Mouse (Mus musculus) monocyte, adult 2 months (primary cell): ENCODE results near the gene Scarb2.
A peak's percentile ranks its signal among the peaks of the same experiment; 100 is the strongest.
"Not testable (repeated sequence)": the region's sequence is repeated elsewhere in the genome, so short reads cannot be mapped to it uniquely, and the experiment has no call there.

ENCODE experiments used
- DNase-seq, 2 experiments: peaks; one replicate each; pipeline ENCODE4 v3.0.0; 2022; ENCODE audit warnings: low spot score in 2 of 2, low read depth in 1 of 2

Scarb2 gene

DNA sequence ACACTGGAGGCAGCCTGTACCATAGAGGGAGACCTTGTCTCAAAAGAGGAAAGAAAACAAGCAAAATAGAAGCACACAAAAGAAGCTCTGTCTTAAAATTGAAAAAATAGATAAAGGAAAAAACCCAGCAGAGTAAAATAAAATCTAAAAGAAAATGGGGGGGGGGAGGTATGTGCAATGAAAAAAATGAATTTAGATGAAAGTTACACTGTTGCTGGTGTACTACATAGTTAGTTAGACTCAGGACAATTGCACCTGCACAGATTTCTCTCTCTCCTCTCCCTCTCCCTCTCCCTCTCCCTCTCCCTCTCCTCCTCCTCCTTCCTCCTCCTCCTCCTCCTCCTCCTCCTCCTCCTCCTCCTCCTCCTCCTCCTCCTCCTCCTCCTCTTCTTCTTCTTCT lies at the start of gene Scarb2:
Scarb2 (minus strand) TSS at position 101 of the 400 bp plus-strand sequence.
- DNase-seq, result no peak

- no peak for DNase-seq
Measured at GRCm38 (mm10) chr5:92555905-92556304, 49.3 kb upstream of the Scarb2 start.

DNA sequence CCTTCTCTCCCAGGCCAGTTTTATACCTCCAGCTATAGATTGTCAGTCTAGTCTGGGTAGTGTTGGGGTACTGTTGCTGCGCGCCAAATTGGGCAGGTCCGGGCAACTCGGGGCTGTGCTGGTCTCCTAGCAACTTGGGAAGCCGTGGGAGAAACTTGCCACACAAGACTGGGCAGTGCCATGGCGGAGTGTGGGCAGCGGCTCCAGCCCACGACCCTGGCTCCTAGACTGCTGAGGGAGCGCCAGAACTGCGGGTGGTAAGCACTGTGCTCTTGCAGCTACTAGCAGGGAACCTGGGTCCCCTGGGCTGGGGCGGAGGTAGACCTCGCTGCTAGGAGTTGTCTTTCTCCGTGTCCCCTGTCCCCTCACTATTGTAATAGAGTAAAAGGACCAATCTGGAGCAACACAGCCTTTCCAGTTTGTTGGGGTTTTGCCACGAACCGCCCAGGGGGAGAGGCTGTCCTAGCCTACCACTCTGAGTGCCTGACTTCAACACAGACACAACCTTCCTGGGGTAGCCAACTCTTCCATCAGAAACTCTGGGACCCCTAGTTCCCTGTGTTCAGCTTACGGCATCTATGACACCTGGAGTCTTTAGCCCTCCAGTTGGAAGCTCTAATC lies 48.4 kb upstream of the Scarb2 start, which contains the start of gene Fam47e:
Fam47e (plus strand) TSS at position 179 of the 621 bp plus-strand sequence.
- no peak for DNase-seq

GRCm38 (mm10) chr5:92554443-92554842 lies 47.8 kb upstream of the Scarb2 start:
- no peak for DNase-seq

GRCm38 (mm10) chr5:92553939-92554338 lies 47.3 kb upstream of the Scarb2 start:
- no peak for DNase-seq

DNA sequence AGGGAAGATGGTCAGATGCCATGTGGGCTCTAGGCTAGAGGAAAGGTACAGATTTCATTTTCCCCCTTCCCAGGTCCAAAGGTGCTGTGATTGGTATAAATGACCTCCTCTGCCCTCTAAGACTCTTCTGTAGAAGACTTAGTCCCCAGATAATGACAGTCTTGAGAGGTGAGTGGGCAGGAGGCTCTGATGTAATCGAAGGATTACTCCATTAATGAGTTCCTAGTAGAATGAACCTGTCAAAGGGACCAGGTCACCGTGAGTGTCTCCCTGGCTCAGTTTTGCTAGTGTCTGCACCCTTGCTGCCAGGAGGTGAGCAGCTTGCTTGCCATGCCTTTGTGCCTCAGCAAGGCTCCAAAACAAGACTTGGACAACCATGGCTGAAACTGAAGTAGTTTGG lies 46.0 kb upstream of the Scarb2 start:
- no peak for DNase-seq

DNA sequence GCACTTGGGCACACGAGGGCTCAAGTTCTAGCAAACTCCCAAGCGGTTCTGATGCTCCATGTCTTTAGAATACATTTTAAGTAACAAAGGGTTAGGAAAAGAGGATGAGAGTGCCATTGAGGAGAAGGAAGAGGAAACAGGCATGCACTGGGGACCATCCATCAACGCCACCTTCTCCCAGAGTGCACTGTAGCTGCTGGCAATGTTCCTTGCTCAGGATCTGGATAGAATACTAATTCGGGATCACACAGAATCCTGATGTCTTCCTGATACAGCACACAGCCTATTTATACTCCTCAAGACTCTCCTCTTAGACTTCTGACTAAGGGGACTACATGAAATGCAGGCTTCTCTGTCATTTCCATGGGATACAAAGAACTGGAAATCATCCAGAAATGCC lies 33.1 kb upstream of the Scarb2 start:
- no peak for DNase-seq

GRCm38 (mm10) chr5:92524821-92525258 lies 18.2 kb upstream of the Scarb2 start:
- DNase-seq, result peak; percentile 42 to 45

- not testable (repeated sequence) for DNase-seq
Measured at GRCm38 (mm10) chr5:92521131-92521530, 14.5 kb upstream of the Scarb2 start.

GRCm38 (mm10) chr5:92512066-92512465 lies 5.4 kb upstream of the Scarb2 start:
- no peak for DNase-seq

- peak; percentile 33 to 53 for DNase-seq
Measured at GRCm38 (mm10) chr5:92511256-92511655, 4.6 kb upstream of the Scarb2 start.

- peak; percentile 49 to 59 for DNase-seq
Measured at GRCm38 (mm10) chr5:92508853-92509252, 2.2 kb upstream of the Scarb2 start.

- DNase-seq, result no peak
Measured at GRCm38 (mm10) chr5:92506301-92506729, 318 bp downstream of the Scarb2 start.

DNA sequence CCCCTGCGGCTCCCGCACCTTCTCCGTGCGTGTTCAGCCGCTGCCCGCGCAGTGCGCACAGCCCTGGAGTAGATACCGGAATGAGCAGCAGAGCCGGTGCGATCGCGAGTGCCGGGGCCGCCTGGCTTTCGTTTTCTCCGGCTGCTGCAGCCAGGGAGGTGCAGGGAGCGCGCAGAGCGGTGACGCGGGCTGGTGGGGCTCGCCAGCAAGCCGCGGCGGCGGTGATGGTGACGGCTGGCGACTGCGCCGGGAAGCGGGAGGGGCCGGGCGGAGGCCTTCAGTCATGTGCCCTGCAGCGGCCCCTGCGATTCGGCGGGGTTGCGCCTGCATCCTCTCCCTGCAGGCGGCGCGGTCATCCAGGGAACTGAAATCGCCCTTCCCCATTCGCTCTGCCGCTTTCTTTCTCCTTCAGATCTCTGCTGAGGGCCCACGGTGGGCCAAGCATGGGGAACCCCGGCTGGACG lies 1.2 kb downstream of the Scarb2 start:
- peak; percentile 93 to 94 for DNase-seq

- peak in 1 of 2 experiments; percentile 16 for DNase-seq
Measured at GRCm38 (mm10) chr5:92504676-92505400, 1.8 kb downstream of the Scarb2 start.

GRCm38 (mm10) chr5:92503856-92504618 lies 2.6 kb downstream of the Scarb2 start:
- peak in 1 of 2 experiments; percentile 39 for DNase-seq

GRCm38 (mm10) chr5:92503356-92503847 lies 3.2 kb downstream of the Scarb2 start:
- no peak for DNase-seq

GRCm38 (mm10) chr5:92499378-92499777 lies 7.3 kb downstream of the Scarb2 start:
- no peak for DNase-seq

DNA sequence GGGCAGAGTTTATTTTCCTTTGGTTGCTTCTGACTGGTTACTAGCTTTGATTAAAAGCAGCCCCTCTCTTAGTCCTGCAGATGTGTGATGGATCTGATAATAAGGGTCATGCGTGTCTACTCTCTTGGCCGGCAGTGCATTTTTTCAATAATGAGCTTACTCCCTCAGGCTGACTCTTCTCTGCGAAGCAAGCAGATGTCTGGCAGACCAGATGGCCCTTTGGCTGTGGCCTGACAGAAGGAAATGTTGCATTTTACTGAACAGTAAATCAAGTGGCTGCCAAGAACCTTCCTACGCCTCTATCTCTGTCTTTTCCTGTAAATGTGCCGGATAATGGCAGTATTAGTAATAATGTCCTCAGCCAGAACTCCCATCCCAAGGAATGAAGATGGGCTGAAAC lies 8.0 kb downstream of the Scarb2 start:
- DNase-seq, result no peak

GRCm38 (mm10) chr5:92498225-92498624 lies 8.4 kb downstream of the Scarb2 start:
- no peak for DNase-seq

GRCm38 (mm10) chr5:92495771-92496409 lies 10.7 kb downstream of the Scarb2 start:
- no peak for DNase-seq
